Mouse (Mus musculus): ENCODE measurements around the gene Zmynd12. TPM values are rescaled to one million over a fixed set of nuclear protein-coding genes. Genes with fewer than 3 reads are reported as not detected.

Zmynd12 gene
- polyA plus RNA-seq (2012; ENCODE audit: low replicate concordance) = not detected in 2 replicates

GRCm38 (mm10) chr4:119422294-119422964 is at the start of gene Zmynd12, which contains the start of gene Ppcs:
TSS of gene Zmynd12 (plus strand) at chr4:119422814.
TSS of gene Ppcs (minus strand) at chr4:119422420.

DNA sequence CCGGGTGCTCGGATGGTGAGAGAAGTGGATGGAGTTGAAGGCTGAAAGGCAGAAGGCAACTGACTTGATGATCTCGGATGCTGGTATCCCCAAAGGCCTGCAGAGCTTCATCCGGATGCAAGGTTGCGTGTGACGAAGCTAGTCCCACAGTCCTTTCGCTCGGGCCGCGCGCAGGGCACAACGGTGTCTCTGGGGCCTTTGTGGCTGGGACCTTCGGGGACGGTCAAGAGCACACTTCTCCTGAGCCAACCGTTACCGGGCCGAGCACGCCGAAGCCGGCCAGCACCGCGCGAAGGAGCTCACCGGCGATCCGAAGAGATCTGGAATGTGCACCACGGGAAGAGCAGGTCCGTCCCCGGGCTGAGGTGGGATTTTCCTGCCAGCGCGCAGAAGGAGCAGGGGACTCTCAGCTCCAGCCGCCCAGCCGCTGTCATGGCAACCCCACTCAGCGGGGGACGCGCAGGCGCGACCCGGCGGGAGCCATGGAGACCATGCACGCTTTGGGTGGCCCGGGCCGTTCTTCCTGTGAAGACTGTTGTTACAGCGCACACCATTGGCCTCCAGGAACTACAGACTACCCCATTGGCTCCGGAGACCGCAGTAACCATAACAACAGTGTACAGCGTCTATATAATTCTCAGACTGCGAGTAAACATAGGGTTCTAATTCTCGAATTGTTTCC is 7.4 kb upstream of the Zmynd12 start, which contains the start of gene Ccdc30:
Ccdc30 (minus strand) TSS at position 450 of the 682 bp plus-strand sequence.

DNA sequence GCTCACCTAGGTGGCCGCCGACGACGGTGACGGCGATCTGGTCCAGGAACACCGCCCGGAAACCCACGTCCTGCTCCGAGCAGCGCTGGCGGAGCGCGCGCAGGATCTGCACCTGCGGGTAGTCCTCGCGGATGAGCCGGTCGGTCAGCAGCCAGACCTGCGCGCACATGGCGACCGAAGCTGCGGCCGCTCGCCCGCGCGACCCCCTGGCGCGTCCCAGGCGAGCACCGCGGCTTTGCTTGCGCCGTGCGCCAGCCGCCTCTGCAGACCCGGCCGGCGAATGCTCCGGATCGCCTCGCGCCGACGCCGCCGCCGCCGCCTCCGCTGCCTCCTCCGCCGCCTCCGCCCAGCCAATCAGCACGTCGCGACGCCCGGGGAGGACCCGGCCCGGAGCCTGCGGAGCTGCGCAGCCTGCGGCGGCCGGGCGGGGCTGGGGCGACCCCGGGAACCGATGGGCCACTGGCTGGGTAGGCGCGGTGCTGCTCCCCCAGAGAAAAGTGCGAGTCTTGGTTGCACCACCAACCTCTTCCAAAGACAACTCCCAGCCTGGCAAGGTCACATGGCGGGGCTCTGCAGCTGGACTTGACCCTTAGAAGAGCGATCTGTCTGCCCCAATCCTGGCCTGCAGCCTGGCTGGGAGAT is 69.8 kb downstream of the Zmynd12 start, which contains the start of gene Rimkla:
Rimkla (minus strand) TSS at position 338 of the 642 bp plus-strand sequence.

Other genes with a start within 250 kb of the Zmynd12 start
- 10.1 and 18.0 TPM in 2 replicates for gene Zfp691, start 248.6 kb upstream of the Zmynd12 start, polyA plus RNA-seq (2012; ENCODE audit: low replicate concordance)
- 72.8 and 213 TPM in 2 replicates for gene Ermap, start 232.8 kb upstream of the Zmynd12 start, polyA plus RNA-seq (2012; ENCODE audit: low replicate concordance)
- 77.9 and 129 TPM in 2 replicates for gene Svbp, start 227.5 kb upstream of the Zmynd12 start, polyA plus RNA-seq (2012; ENCODE audit: low replicate concordance)
- gene Tmem269, start 204.6 kb upstream of the Zmynd12 start, polyA plus RNA-seq (2012; ENCODE audit: low replicate concordance) = not detected in 2 replicates
- 12.9 and 16.1 TPM in 2 replicates for gene AU022252, start 190.1 kb upstream of the Zmynd12 start, polyA plus RNA-seq (2012; ENCODE audit: low replicate concordance)
- gene P3h1, start 189.9 kb upstream of the Zmynd12 start, polyA plus RNA-seq (2012; ENCODE audit: low replicate concordance) = 11.6 and 13.2 TPM in 2 replicates
- gene Cldn19, start 167.4 kb upstream of the Zmynd12 start, polyA plus RNA-seq (2012; ENCODE audit: low replicate concordance) = not detected in 2 replicates
- gene Ybx1, start 128.2 kb upstream of the Zmynd12 start, polyA plus RNA-seq (2012; ENCODE audit: low replicate concordance) = 2,013 and 2,112 TPM in 2 replicates
- gene Ppih, start 102.3 kb upstream of the Zmynd12 start, polyA plus RNA-seq (2012; ENCODE audit: low replicate concordance) = 0.88 and 2.1 TPM in 2 replicates
- not detected in 2 replicates for gene Ccdc30, start 7.3 kb upstream of the Zmynd12 start, polyA plus RNA-seq (2012; ENCODE audit: low replicate concordance)
- gene Ppcs, start 394 bp upstream of the Zmynd12 start, polyA plus RNA-seq (2012; ENCODE audit: low replicate concordance) = 8.1 and 11.0 TPM in 2 replicates
- not detected in 2 replicates for gene Rimkla, start 69.8 kb downstream of the Zmynd12 start, polyA plus RNA-seq (2012; ENCODE audit: low replicate concordance)
- 14.0 and 16.6 TPM in 2 replicates for gene Foxj3, start 114.2 kb downstream of the Zmynd12 start, polyA plus RNA-seq (2012; ENCODE audit: low replicate concordance)
- 7.2 and 16.8 TPM in 2 replicates for gene Frg2f1, start 116.7 kb downstream of the Zmynd12 start, polyA plus RNA-seq (2012; ENCODE audit: low replicate concordance)
- not detected in 2 replicates for gene Guca2a, start 214.9 kb downstream of the Zmynd12 start, polyA plus RNA-seq (2012; ENCODE audit: low replicate concordance)
- gene Guca2b, start 236.1 kb downstream of the Zmynd12 start, polyA plus RNA-seq (2012; ENCODE audit: low replicate concordance) = not detected in 2 replicates

All from leukemia stem cell, adult 10-12 weeks (primary cell).